Mouse (Mus musculus) bone marrow, adult 2 months (tissue): Measurements from ENCODE around the gene Rcn2.

Source experiments
- CTCF ChIP-seq: fragments of 200-500 bp; IDR thresholded peaks from 2 replicates; pipeline ENCODE4 v1.5.1; 2011; ENCODE audit warnings: low read length, control low read depth; ENCODE audit not compliant: control insufficient read depth, insufficient read depth
- POLR2A ChIP-seq: fragments of 200-500 bp; IDR thresholded peaks from 2 replicates; pipeline ENCODE4 v1.6.1; 2011; ENCODE audit warnings: low read depth, mild to moderate bottlenecking, control low read depth, low read length, borderline replicate concordance; ENCODE audit not compliant: control insufficient read depth

DNA sequence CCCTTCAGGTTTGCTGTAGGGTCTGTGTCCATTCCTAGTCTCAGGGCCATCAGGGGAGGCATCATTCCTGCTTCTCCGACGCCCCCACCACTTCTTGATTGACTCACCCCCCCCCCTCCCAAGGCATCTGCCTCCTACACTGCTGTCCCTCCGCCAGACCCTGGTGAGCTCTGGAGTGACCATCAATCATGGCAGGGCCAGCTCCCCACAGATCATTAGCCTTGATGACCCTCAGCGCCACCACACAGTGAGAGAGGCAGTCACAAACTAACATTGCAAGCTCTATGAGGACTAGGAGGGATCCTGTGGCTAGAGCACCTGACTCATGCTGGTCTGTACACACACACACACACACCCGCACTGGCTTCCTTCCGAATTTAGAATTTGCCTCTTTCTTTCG, 63.3 kb downstream of the Rcn2 start:
- TF ChIP-seq CTCF: no peak
- TF ChIP-seq POLR2A: no peak
